Mouse (Mus musculus): ENCODE data around the gene Carmil3. TPM values are rescaled to one million over a fixed set of nuclear protein-coding genes. Genes with fewer than 3 reads are reported as not detected.

Carmil3 gene
- polyA plus RNA-seq, 1 experiment = 0.08 TPM

DNA sequence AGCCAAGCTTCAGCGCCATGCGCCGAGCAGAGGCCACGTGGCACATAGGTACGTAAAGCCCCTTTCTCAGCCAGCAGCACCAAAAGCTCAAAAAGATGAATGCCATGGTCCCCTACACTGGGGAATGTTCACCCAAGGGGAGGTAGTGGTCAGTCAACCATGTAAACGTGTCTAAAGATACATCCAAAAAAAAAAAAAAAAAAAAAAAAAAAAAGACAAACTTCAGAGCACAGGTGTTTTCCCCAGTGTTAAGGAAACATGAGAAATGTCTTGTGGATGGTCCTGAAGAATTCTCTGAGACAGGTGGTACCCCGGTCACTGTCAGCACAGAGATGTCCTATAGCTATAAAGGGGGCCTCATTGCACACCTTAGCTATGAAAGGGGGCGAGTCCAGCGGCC is 15.2 kb downstream of the Carmil3 start:
- Histone ChIP-seq H3ac (ENCODE audit: control insufficient read depth, insufficient read length) (no peak overlapping the region), H3K36me3 (ENCODE audit: control insufficient read depth, insufficient read depth) (no peaks in the 10 kb centered on the region), H3K27me3 (ENCODE audit: control insufficient read depth, insufficient read depth, insufficient read length) (peaks cover 91% of the 10 kb centered on the region), H3K4me2 (ENCODE audit: low read depth) (no peak overlapping the region), H3K4me3 (no peak overlapping the region), H3K79me2 (ENCODE audit: control insufficient read depth, insufficient read depth) (no peaks in the 10 kb centered on the region)
- TF ChIP-seq TCF12 (IDR thresholded peaks at IDR 0.05; ENCODE audit: insufficient read depth, poor library complexity, severe bottlenecking) = no peak
- no peak for TF ChIP-seq SRF (IDR thresholded peaks at IDR 0.05; ENCODE audit: control insufficient read depth, insufficient read length, low read depth)
- TF ChIP-seq POLR2A (IDR thresholded peaks at IDR 0.05; ENCODE audit: insufficient read length, low read depth) = no peak
- TF ChIP-seq USF1 (IDR thresholded peaks at IDR 0.05; ENCODE audit: low read depth) = no peak
- no peak for TF ChIP-seq POLR2AphosphoS2 (IDR thresholded peaks at IDR 0.05; ENCODE audit: insufficient read length, low read depth)
- TF ChIP-seq TCF3 (IDR thresholded peaks at IDR 0.05; ENCODE audit: insufficient read length, low read depth) = no peak
- TF ChIP-seq CEBPB (IDR thresholded peaks at IDR 0.05; ENCODE audit: insufficient read depth, poor library complexity, severe bottlenecking) = no peak
- TF ChIP-seq MYOD1 (IDR thresholded peaks at IDR 0.05; ENCODE audit: control insufficient read depth in 1 of 3, insufficient read length in 2 of 3, low read depth in 2 of 3) = no peak
- TF ChIP-seq E2F4 (IDR thresholded peaks at IDR 0.05; ENCODE audit: insufficient read depth) = no peak

DNA sequence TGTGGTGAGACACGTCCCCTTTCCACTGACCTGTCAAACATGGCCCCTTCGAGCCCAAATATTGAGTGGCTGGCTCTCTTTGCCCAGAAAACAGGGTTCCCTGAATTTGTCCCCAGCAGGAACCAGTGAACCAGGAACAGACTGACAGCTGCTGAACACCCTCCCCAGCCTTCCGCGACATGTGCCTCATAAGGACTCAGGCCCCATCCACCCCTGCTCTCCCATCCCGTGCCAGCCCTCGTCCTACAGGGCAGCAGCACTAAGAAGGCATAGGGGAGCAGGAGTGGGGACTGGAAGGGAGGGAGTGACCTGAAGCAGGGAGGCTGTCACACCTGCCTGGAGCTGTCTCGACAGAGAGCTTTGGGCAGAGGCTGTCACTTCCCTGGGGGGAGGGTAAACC is 17.4 kb downstream of the Carmil3 start:
- no peak for TF ChIP-seq MAX (IDR thresholded peaks at IDR 0.05; ENCODE audit: low read depth)
- TF ChIP-seq POLR2A (IDR thresholded peaks at IDR 0.05; ENCODE audit: insufficient read length, low read depth) = no peak
- no peak for TF ChIP-seq REST (IDR thresholded peaks at IDR 0.05; ENCODE audit: insufficient read depth, insufficient read length)
- no peak for TF ChIP-seq TCF12 (IDR thresholded peaks at IDR 0.05; ENCODE audit: insufficient read depth, poor library complexity, severe bottlenecking)
- TF ChIP-seq MYOD1 (IDR thresholded peaks at IDR 0.05; ENCODE audit: control insufficient read depth in 1 of 3, insufficient read length in 2 of 3, low read depth in 2 of 3) = no peak
- no peak for TF ChIP-seq POLR2AphosphoS2 (IDR thresholded peaks at IDR 0.05; ENCODE audit: insufficient read length, low read depth)
- no peak for TF ChIP-seq SRF (IDR thresholded peaks at IDR 0.05; ENCODE audit: control insufficient read depth, insufficient read length, low read depth)
- no peak for TF ChIP-seq CEBPB (IDR thresholded peaks at IDR 0.05; ENCODE audit: insufficient read depth, poor library complexity, severe bottlenecking)
- TF ChIP-seq USF1 (IDR thresholded peaks at IDR 0.05; ENCODE audit: low read depth) = no peak
- TF ChIP-seq MYOG (IDR thresholded peaks at IDR 0.05; ENCODE audit: control insufficient read depth in 1 of 3, insufficient read depth in 1 of 3, insufficient read length in 2 of 3, low read depth in 2 of 3) = no peak
- no peak for TF ChIP-seq E2F4 (IDR thresholded peaks at IDR 0.05; ENCODE audit: insufficient read depth)
- TF ChIP-seq TCF3 (IDR thresholded peaks at IDR 0.05; ENCODE audit: insufficient read length, low read depth) = no peak
- Histone ChIP-seq H3K36me3 (ENCODE audit: control insufficient read depth, insufficient read depth) (no peaks in the 10 kb centered on the region), H3K4me2 (ENCODE audit: low read depth) (no peak overlapping the region), H3ac (ENCODE audit: control insufficient read depth, insufficient read length) (no peak overlapping the region), H3K27me3 (ENCODE audit: control insufficient read depth, insufficient read depth, insufficient read length) (peaks cover 93% of the 10 kb centered on the region), H3K4me3 (no peak overlapping the region), H3K79me2 (ENCODE audit: control insufficient read depth, insufficient read depth) (no peaks in the 10 kb centered on the region)

DNA sequence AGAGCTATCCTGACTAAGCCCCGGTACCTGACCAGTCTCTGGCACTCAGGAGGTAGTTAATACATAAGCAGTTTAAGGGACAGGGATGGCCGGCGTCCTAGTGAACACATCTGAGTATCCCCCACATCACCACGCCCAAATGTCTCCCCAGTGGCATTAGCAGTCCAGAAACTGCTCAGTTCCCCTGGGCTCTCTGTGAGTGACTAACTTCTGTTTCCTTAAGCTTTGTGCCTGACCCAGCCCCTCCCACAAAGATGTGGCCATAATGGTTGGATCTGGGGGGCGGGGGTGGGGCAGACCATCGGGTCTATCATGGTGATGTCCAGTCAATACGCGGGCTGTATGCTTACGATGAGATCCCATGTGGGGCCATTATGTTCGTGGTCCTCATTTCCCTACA is 19.1 kb downstream of the Carmil3 start:
- H3K36me3 ChIP-seq (ENCODE audit: control insufficient read depth, insufficient read depth) = no peaks in the 10 kb centered on the region
- H3K27me3 ChIP-seq (ENCODE audit: control insufficient read depth, insufficient read depth, insufficient read length) = peaks cover 95% of the 10 kb centered on the region
- no peak overlapping the region for H3K4me2 ChIP-seq (ENCODE audit: low read depth)
- no peak for TF ChIP-seq POLR2AphosphoS2 (IDR thresholded peaks at IDR 0.05; ENCODE audit: insufficient read length, low read depth)
- no peak for TF ChIP-seq SRF (IDR thresholded peaks at IDR 0.05; ENCODE audit: control insufficient read depth, insufficient read length, low read depth)
- no peak for TF ChIP-seq TCF3 (IDR thresholded peaks at IDR 0.05; ENCODE audit: insufficient read length, low read depth)
- no peak for TF ChIP-seq MYOG (IDR thresholded peaks at IDR 0.05; ENCODE audit: control insufficient read depth in 1 of 3, insufficient read depth in 1 of 3, insufficient read length in 2 of 3, low read depth in 2 of 3)
- no peak overlapping the region for H3K4me3 ChIP-seq
- no peak overlapping the region for H3ac ChIP-seq (ENCODE audit: control insufficient read depth, insufficient read length)
- H3K79me2 ChIP-seq (ENCODE audit: control insufficient read depth, insufficient read depth) = no peaks in the 10 kb centered on the region

DNA sequence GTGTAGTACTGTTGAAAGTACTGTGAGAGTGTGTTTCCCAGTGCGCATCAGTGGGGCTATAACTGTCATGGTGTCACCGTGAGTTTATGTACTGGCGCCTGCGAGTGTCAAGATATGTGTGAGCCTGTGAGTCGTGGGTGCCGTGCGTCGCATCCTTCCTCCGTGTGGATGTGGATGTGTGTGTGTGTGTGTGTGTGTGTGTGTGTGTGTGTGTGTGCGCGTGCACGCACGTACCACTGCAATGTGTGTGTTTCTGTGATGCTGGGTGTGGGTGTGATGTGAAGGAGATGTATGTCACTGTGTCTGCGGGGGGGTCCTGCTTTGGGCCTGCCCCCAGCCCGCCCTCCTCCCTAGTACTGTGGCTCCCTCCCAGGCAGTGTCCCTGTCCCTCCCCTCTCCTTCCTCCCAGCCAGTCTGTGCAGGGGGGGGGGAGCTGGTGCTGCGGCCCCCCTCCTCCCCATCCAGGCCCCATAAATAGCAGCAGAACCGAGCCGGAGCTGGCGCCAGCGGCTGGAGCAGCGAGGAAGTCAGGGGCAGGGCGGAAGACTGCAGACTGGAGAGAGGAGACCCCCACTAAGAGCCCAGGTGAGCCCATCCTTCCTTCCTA is 19.8 kb downstream of the Carmil3 start, which contains the start of gene Cpne6:
Gene Cpne6 (plus strand): TSS at position 321 of the 607 bp plus-strand sequence.
- H3K27me3 ChIP-seq (ENCODE audit: control insufficient read depth, insufficient read depth, insufficient read length) = peaks cover 97% of the 10 kb centered on the region
- H3ac ChIP-seq (ENCODE audit: control insufficient read depth, insufficient read length) = no peak within 1 kb of the TSS
- H3K36me3 ChIP-seq (ENCODE audit: control insufficient read depth, insufficient read depth) = no peaks in the 10 kb centered on the region
- no peak within 1 kb of the TSS for H3K4me2 ChIP-seq (ENCODE audit: low read depth)
- no peak for TF ChIP-seq CEBPB (IDR thresholded peaks at IDR 0.05; ENCODE audit: insufficient read depth, poor library complexity, severe bottlenecking)
- TF ChIP-seq E2F4 (IDR thresholded peaks at IDR 0.05; ENCODE audit: insufficient read depth) = no peak
- no peak for TF ChIP-seq POLR2AphosphoS2 (IDR thresholded peaks at IDR 0.05; ENCODE audit: insufficient read length, low read depth)
- no peak for TF ChIP-seq REST (IDR thresholded peaks at IDR 0.05; ENCODE audit: insufficient read depth, insufficient read length)
- no peak for TF ChIP-seq SRF (IDR thresholded peaks at IDR 0.05; ENCODE audit: control insufficient read depth, insufficient read length, low read depth)
- no peak for TF ChIP-seq TCF12 (IDR thresholded peaks at IDR 0.05; ENCODE audit: insufficient read depth, poor library complexity, severe bottlenecking)
- H3K79me2 ChIP-seq (ENCODE audit: control insufficient read depth, insufficient read depth) = no peaks in the 10 kb centered on the region
- no peak within 1 kb of the TSS for H3K4me3 ChIP-seq

DNA sequence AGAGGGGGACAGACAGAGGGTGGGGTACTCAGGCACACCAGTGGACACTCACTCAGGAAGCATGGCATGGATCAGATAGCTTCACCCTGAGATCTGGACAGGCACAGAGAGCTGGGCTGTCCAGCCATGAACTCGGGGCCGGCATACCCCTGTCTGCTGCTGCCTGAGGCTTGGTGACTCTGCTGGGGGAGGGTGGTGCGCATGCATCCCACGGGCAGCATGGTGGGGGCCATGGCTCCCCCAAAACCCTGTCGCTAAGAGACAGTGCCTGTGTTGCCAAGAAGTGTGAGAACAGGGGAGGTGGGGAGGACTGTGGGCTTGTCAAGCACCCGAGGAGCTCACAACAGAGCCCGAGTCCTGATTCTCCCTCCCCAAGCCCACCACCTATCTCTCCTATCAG is 20.6 kb downstream of the Carmil3 start:
- no peaks in the 10 kb centered on the region for H3K36me3 ChIP-seq (ENCODE audit: control insufficient read depth, insufficient read depth)

More for the DNA sequence above, 20.6 kb downstream of the Carmil3 start:
- Histone ChIP-seq H3K27me3 (ENCODE audit: control insufficient read depth, insufficient read depth, insufficient read length) (peaks cover 97% of the 10 kb centered on the region), H3K4me2 (ENCODE audit: low read depth) (no peak overlapping the region), H3ac (ENCODE audit: control insufficient read depth, insufficient read length) (no peak overlapping the region), H3K4me3 (no peak overlapping the region), H3K79me2 (ENCODE audit: control insufficient read depth, insufficient read depth) (no peaks in the 10 kb centered on the region)
- TF ChIP-seq REST (IDR thresholded peaks at IDR 0.05; ENCODE audit: insufficient read depth, insufficient read length) (no peak), POLR2AphosphoS2 (IDR thresholded peaks at IDR 0.05; ENCODE audit: insufficient read length, low read depth) (no peak), E2F4 (IDR thresholded peaks at IDR 0.05; ENCODE audit: insufficient read depth) (no peak), USF1 (IDR thresholded peaks at IDR 0.05; ENCODE audit: low read depth) (no peak), TCF12 (IDR thresholded peaks at IDR 0.05; ENCODE audit: insufficient read depth, poor library complexity, severe bottlenecking) (no peak), TCF3 (IDR thresholded peaks at IDR 0.05; ENCODE audit: insufficient read length, low read depth) (no peak), SRF (IDR thresholded peaks at IDR 0.05; ENCODE audit: control insufficient read depth, insufficient read length, low read depth) (no peak), MYOD1 (IDR thresholded peaks at IDR 0.05; ENCODE audit: control insufficient read depth in 1 of 3, insufficient read length in 2 of 3, low read depth in 2 of 3) (no peak), MAX (IDR thresholded peaks at IDR 0.05; ENCODE audit: low read depth) (no peak), CEBPB (IDR thresholded peaks at IDR 0.05; ENCODE audit: insufficient read depth, poor library complexity, severe bottlenecking) (no peak), POLR2A (IDR thresholded peaks at IDR 0.05; ENCODE audit: insufficient read length, low read depth) (no peak), MYOG (IDR thresholded peaks at IDR 0.05; ENCODE audit: control insufficient read depth in 1 of 3, insufficient read depth in 1 of 3, insufficient read length in 2 of 3, low read depth in 2 of 3) (no peak)

All from myocyte (in vitro differentiated cells).